Comparison of ENCODE assay signal across 9 mouse cellular contexts in genomic region chr11:117627060-117627562, GRCm38 (mm10). TPM values are rescaled to one million over a fixed set of nuclear protein-coding genes. Genes with fewer than 3 reads are reported as not detected.
DNase-seq lines count a peak whose midpoint lies in the region; ATAC-seq lines count a peak whose summit lies in the region.
"Had no signal": no experiment of that assay in that cellular context is flagged by ENCODE, and none has a peak within 500 bp of the region (broad histone marks: within the 10 kb centered on the region; RNA-seq: fewer than 3 reads in every experiment).

No protein-coding gene starts in this region.

- ATAC-seq in frontal cortex, adult (ENCODE audit: low TSS enrichment): peak; percentile 46; the same call in 1 of the 2 replicates
- ATAC-seq in hindbrain, embryonic 11.5 days (ENCODE audit: low FRiP score): no peak
- ATAC-seq in CD4-positive, CD25-positive, alpha-beta regulatory T cell, adult 4 months: no peak

- H3K4me1 ChIP-seq in hindbrain, embryonic 11.5 days (replicated peaks; ENCODE audit: control insufficient read depth, insufficient read depth, low read length): peaks cover 4% of the 10 kb centered on the region; the same call in 1 of the 2 replicates
- H3K4me1 ChIP-seq: liver, embryonic 15.5 days had no signal

- no peak for DNase-seq in frontal cortex, postnatal 10 days (ENCODE audit: low spot score in 2 of 2)
- peak; percentile 76 for DNase-seq in brain, adult 2 months (ENCODE audit: low read depth, low spot score)
- DNase-seq in hindbrain, embryonic 11.5 days (ENCODE audit: low spot score): no peak
- DNase-seq in right cerebral cortex, adult 18-20 months: peak; percentile 62
- DNase-seq in spleen, postnatal 4 days (ENCODE audit: low spot score in 2 of 2): no peak
- no peak for DNase-seq in B cell, adult 2 months

- WGBS in hindbrain, embryonic 11.5 days: 10% methylated on average over 5 of the region's 5 CpGs

- no peaks in the 10 kb centered on the region for H3K9me3 ChIP-seq in hindbrain, embryonic 11.5 days (ENCODE audit: control insufficient read depth, low read length)
- H3K9me3 ChIP-seq: liver, embryonic 15.5 days had no signal

- peaks cover 6% of the 10 kb centered on the region; the same call in 1 of the 2 replicates for H3K27me3 ChIP-seq in hindbrain, embryonic 11.5 days (ENCODE audit: control insufficient read depth, insufficient read depth, low read length)

- no peak overlapping the region for H3K9ac ChIP-seq in hindbrain, embryonic 11.5 days (ENCODE audit: low read depth, low read length)
- H3K9ac ChIP-seq: liver, embryonic 15.5 days had no signal

- H3K4me3 ChIP-seq in hindbrain, embryonic 11.5 days (ENCODE audit: low read depth, low read length): no peak overlapping the region
- H3K4me3 ChIP-seq: liver, embryonic 15.5 days had no signal

- H3K36me3 ChIP-seq in hindbrain, embryonic 11.5 days (ENCODE audit: control insufficient read depth, insufficient read depth, low read length): no peaks in the 10 kb centered on the region
- H3K36me3 ChIP-seq: liver, embryonic 15.5 days had no signal

- H3K4me2 ChIP-seq in hindbrain, embryonic 11.5 days (replicated peaks; ENCODE audit: low read depth, low read length): no peak overlapping the region
- H3K4me2 ChIP-seq: liver, embryonic 15.5 days had no signal

- peak overlapping the region; percentile 42; the same call in 1 of the 2 replicates for H3K27ac ChIP-seq in hindbrain, embryonic 11.5 days (ENCODE audit: low read depth, low read length)
- H3K27ac ChIP-seq: liver, embryonic 15.5 days had no signal

RNA-seq across cellular contexts. Expression of gene Tnrc6c, which starts 27.0 kb away (rescaled TPM):
- polyA plus RNA-seq in hindbrain, embryonic 11.5 days (2014; fragmentation: Nextera tagmentation; extraction: Ambion mirVana): 17.0 and 20.6 TPM in 2 replicates
- polyA plus RNA-seq in CD4-positive, CD25-positive, alpha-beta regulatory T cell, adult 4 months (2017; shearing (Covaris generic)): 10 to 100 TPM; 19.6 to 21.4 TPM

Comparison
In these comparisons a context has a peak if more than half of its experiments do, and no peak if none do; other contexts are left out.
1. DNase-seq: peak in brain, adult 2 months (single experiment) and right cerebral cortex, adult 18-20 months (single experiment); none in frontal cortex, postnatal 10 days (0 of 2), hindbrain, embryonic 11.5 days (single experiment), spleen, postnatal 4 days (0 of 2) and B cell, adult 2 months (0 of 2).